Mouse (Mus musculus) embryonic facial prominence, embryonic 11.5 days (tissue): Measurements from ENCODE around the gene Cbfa2t3. TPM values are rescaled to one million over a fixed set of nuclear protein-coding genes. Genes with fewer than 3 reads are reported as not detected.
A peak's percentile ranks its signal among the peaks of the same experiment; 100 is the strongest.

Source experiments
- ATAC-seq: fragments of 200-750 bp; cut with Nextera tagmentation; replicated peaks from 2 replicates; pipeline ENCODE4 v1.8.0; 2017; ENCODE audit warnings: low read depth; ENCODE audit not compliant: insufficient number of reproducible peaks, low FRiP score, low TSS enrichment
- DNase-seq: peaks from one replicate; pipeline ENCODE4 v3.0.0-alpha.2; 2015; ENCODE audit warnings: low spot score
- H3K27ac ChIP-seq: fragments of 300-500 bp; sonication (generic); replicated peaks from 2 replicates; pipeline ENCODE4 v1.5.1; 2014; ENCODE audit warnings: mild to moderate bottlenecking, low read depth, low read length, control low read depth
- H3K27me3 ChIP-seq: fragments of 300-500 bp; sonication (generic); 2 replicates; pipeline ENCODE4 v1.6.1; 2014; ENCODE audit warnings: mild to moderate bottlenecking, low read length, moderate library complexity, mixed read lengths; ENCODE audit not compliant: control insufficient read depth, insufficient read depth
- H3K36me3 ChIP-seq: fragments of 300-500 bp; sonication (generic); replicated peaks from 2 replicates; pipeline ENCODE4 v1.6.1; 2014; ENCODE audit warnings: low read depth, mild to moderate bottlenecking, low read length, moderate library complexity, mixed read lengths; ENCODE audit not compliant: control insufficient read depth, insufficient read depth
- H3K4me1 ChIP-seq: fragments of 300-500 bp; sonication (generic); 2 replicates; pipeline ENCODE4 v1.6.1; 2014; ENCODE audit warnings: low read length, mixed read lengths; ENCODE audit not compliant: control insufficient read depth, insufficient read depth
- H3K4me2 ChIP-seq: fragments of 300-500 bp; sonication (generic); 2 replicates; pipeline ENCODE4 v1.6.1; 2014; ENCODE audit warnings: low read depth, mild to moderate bottlenecking, control low read depth, low read length, moderate library complexity
- H3K4me3 ChIP-seq: fragments of 300-500 bp; sonication (generic); 2 replicates; pipeline ENCODE4 v1.5.1; 2014; ENCODE audit warnings: low read depth, low read length, control low read depth
- H3K9ac ChIP-seq: fragments of 300-500 bp; sonication (generic); replicated peaks from 2 replicates; pipeline ENCODE4 v1.6.1; 2014; ENCODE audit warnings: mild to moderate bottlenecking, control low read depth, low read length
- H3K9me3 ChIP-seq: fragments of 300-500 bp; sonication (generic); replicated peaks from 2 replicates; pipeline ENCODE4 v1.6.1; 2016; ENCODE audit warnings: mild to moderate bottlenecking, low read length, inconsistent platforms, mixed read lengths; ENCODE audit not compliant: control insufficient read depth
- whole genome bisulfite sequencing: fragments of 180-500 bp; shearing (Covaris S2); extraction: QIAGEN DNeasy Blood & Tissue Kit; methylation state at CpG from one replicate; pipeline ENCODE4 v1.1.7; 2014; 5-methylcytosine and 5-hydroxymethylcytosine counted together
- polyA plus RNA-seq: library from polyadenylated mRNA; unstranded; fragments of >200 nt; fragmentation: Nextera tagmentation; extraction: Ambion mirVana; gene quantifications from 2 replicates; pipeline ENCODE4 v1.2.1, GENCODE M21; 2014

Cbfa2t3 gene
- polyA plus RNA-seq, 1 experiment from 2014 or later = 1.9 TPM

DNA sequence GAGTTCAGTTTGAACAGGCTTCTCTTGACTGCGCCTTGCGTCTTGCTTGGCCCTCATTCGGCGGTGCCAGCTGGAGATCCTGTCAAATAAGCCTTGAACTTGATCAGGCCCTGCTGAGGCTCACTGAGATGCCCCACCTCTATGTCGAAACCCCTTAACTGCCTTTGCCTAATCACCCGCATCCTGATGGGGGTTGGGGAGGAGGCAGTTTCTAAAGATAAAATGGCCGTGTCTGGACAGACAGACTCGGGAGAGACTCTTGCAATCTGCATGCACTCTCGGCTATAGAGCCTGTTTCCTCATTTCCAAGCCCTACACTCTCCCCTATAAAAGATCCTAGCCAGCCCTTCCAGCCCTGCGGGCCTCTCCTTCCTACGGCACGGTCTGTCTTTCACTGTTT is 105.7 kb downstream of the Cbfa2t3 start:
- Histone ChIP-seq H3K4me3 (no peak overlapping the region), H3K27me3 (no peaks in the 10 kb centered on the region), H3K4me2 (no peak overlapping the region), H3K9me3 (no peaks in the 10 kb centered on the region), H3K9ac (no peak overlapping the region), H3K4me1 (no peaks in the 10 kb centered on the region), H3K27ac (no peak overlapping the region), H3K36me3 (no peaks in the 10 kb centered on the region)
- WGBS = 74% methylated on average over 12 of the region's 12 CpGs
- ATAC-seq (no peak), DNase-seq (no peak)

DNA sequence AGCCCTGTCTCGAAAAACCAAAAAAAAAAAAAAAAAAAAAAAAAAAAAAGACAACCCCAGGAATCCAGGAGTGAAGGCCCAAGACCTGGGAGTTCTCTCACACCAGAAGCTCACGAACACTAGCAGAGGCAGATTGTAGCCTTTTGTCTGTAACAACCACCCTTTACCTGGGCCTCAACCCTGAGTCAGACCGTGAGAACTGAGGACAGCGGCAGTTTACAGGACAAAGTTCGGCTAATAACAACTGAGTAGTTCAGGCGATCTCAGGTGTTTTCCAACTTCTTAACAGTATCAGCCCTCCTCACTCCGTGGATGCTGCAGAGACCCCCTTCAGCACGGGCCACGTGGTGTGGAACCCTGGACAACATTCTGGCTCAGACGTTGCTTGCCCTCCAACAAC is 112.2 kb downstream of the Cbfa2t3 start:
- Histone ChIP-seq H3K4me1 (no peaks in the 10 kb centered on the region; the same call in 1 of the 2 replicates), H3K4me2 (no peak overlapping the region), H3K27ac (no peak overlapping the region), H3K9me3 (no peaks in the 10 kb centered on the region), H3K4me3 (no peak overlapping the region), H3K9ac (no peak overlapping the region), H3K27me3 (no peaks in the 10 kb centered on the region), H3K36me3 (no peaks in the 10 kb centered on the region)
- ATAC-seq (no peak), DNase-seq (no peak)
- 81% methylated on average over 10 of the region's 10 CpGs for WGBS

DNA sequence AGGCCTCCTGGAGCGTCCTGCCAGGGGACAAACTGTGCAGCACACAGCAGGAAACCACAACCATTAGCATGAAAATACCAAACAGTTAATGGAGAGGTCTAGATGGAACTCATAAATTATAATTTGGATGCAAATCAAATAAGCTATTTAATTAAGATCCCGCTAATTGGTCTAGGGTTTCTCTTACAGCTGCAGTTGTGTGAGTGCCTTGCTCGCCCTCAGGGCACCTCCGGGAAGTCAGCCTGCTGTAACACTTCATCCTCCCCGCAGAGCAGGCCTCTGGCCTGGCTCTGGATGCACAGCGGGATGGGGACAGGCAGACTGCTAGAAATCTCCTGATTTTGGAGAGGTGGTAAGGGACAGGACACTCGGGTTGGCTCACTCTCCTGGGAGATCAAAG is 112.7 kb downstream of the Cbfa2t3 start:
- WGBS = 52% methylated on average over 7 of the region's 7 CpGs
- Histone ChIP-seq H3K9ac (no peak overlapping the region), H3K9me3 (no peaks in the 10 kb centered on the region), H3K27me3 (no peaks in the 10 kb centered on the region), H3K27ac (no peak overlapping the region), H3K4me3 (no peak overlapping the region), H3K36me3 (no peaks in the 10 kb centered on the region), H3K4me1 (no peaks in the 10 kb centered on the region; the same call in 1 of the 2 replicates), H3K4me2 (no peak overlapping the region)
- no peak for DNase-seq
- no peak for ATAC-seq

- H3K36me3 ChIP-seq = no peaks in the 10 kb centered on the region
- H3K4me3 ChIP-seq = no peak overlapping the region
- no peak for ATAC-seq
- no peak overlapping the region for H3K4me2 ChIP-seq
- H3K9ac ChIP-seq = no peak overlapping the region
- H3K27ac ChIP-seq = no peak overlapping the region
- 52% methylated on average over 14 of the region's 14 CpGs for WGBS
- no peaks in the 10 kb centered on the region for H3K27me3 ChIP-seq
- no peaks in the 10 kb centered on the region; the same call in 1 of the 2 replicates for H3K4me1 ChIP-seq
- no peaks in the 10 kb centered on the region for H3K9me3 ChIP-seq
- DNase-seq = no peak
Observed at GRCm38 (mm10) chr8:122585411-122585891, 113.5 kb downstream of the Cbfa2t3 start.

DNA sequence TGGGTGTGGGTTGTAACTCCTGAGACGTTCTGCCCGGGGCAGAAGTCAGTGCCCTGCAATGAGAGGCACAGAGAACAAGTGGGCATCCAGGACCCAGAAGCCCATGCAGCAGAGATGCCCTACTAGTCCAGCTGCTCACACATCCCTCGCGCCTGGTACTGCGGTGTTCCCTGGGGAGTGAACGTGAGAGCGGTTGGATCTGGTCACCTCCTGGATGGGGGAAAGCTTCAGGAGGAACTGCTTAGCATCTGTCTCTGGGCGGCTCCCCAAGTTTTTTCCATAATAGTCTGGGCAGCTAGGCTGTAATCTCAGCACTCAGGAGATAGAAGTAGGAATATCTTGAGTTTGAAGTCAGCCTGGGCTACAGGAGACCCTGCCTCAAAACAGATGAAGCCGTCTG is 113.9 kb downstream of the Cbfa2t3 start:
- DNase-seq (no peak), ATAC-seq (no peak)
- Histone ChIP-seq H3K4me3 (no peak overlapping the region), H3K4me2 (no peak overlapping the region), H3K27ac (no peak overlapping the region), H3K36me3 (no peaks in the 10 kb centered on the region), H3K27me3 (no peaks in the 10 kb centered on the region), H3K9me3 (no peaks in the 10 kb centered on the region), H3K9ac (no peak overlapping the region), H3K4me1 (no peaks in the 10 kb centered on the region; the same call in 1 of the 2 replicates)
- 85% methylated on average over 9 of the region's 9 CpGs for WGBS

- Histone ChIP-seq H3K4me3 (no peak overlapping the region), H3K27me3 (no peaks in the 10 kb centered on the region), H3K36me3 (no peaks in the 10 kb centered on the region), H3K9me3 (no peaks in the 10 kb centered on the region), H3K4me2 (no peak overlapping the region), H3K4me1 (peaks cover 9% of the 10 kb centered on the region; the same call in 1 of the 2 replicates), H3K9ac (no peak overlapping the region), H3K27ac (no peak overlapping the region)
- DNase-seq = peak; percentile 39
- 64% methylated on average over 13 of the region's 15 CpGs for WGBS
- ATAC-seq = no peak
Observed at GRCm38 (mm10) chr8:122580926-122581325, 118.0 kb downstream of the Cbfa2t3 start.

DNA sequence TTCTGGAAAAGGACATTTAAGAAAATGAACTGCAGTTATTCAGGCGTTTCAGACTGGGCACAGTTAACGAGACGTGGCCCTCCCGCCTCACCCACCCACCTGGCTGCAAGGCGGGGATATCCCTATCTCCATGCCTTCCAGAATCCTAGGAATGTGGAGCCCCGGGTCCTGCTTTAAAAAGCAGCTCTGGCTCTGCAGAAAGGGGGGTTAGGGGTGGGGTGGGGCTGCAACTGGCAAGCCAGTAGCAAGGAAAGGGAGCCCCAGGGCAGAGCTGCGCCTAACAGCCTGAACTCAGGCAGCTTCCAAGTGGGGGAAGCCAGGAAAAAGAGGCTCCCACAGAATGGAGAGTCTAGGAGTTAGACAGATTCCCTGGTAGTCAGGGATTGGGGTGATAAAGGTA is 119.7 kb downstream of the Cbfa2t3 start:
- Histone ChIP-seq H3K4me2 (no peak overlapping the region), H3K36me3 (no peaks in the 10 kb centered on the region), H3K27me3 (no peaks in the 10 kb centered on the region), H3K9ac (peak overlapping the region; percentile 8; the same call in 1 of the 2 replicates), H3K9me3 (no peaks in the 10 kb centered on the region), H3K27ac (no peak overlapping the region), H3K4me3 (no peak overlapping the region), H3K4me1 (peaks cover 9% of the 10 kb centered on the region)
- peak; percentile 59 for DNase-seq
- no peak for ATAC-seq
- WGBS = 25% methylated on average over 7 of the region's 7 CpGs

- Histone ChIP-seq H3K27me3 (no peaks in the 10 kb centered on the region), H3K4me1 (peaks cover 9% of the 10 kb centered on the region), H3K9me3 (no peaks in the 10 kb centered on the region), H3K36me3 (peaks cover 4% of the 10 kb centered on the region; the same call in 1 of the 2 replicates), H3K4me3 (peak overlapping the region; percentile 10; the same call in 1 of the 2 replicates), H3K9ac (peak overlapping the region; percentile 46), H3K27ac (peak overlapping the region; percentile 59; the same call in 1 of the 2 replicates), H3K4me2 (peak overlapping the region; percentile 21)
- 46% methylated on average over 10 of the region's 10 CpGs for WGBS
- no peak for DNase-seq
- peak; percentile 5; the same call in 1 of the 2 replicates for ATAC-seq
Observed at GRCm38 (mm10) chr8:122577116-122577515, 121.8 kb downstream of the Cbfa2t3 start.
